Mouse (Mus musculus) lung, postnatal 0 days (tissue): ENCODE results near the gene Dcun1d4.

Experiments
- CTCF ChIP-seq: IDR thresholded peaks from 2 replicates; pipeline ENCODE4 v1.5.1; 2016; ENCODE audit warnings: antibody characterized with exemption, mild to moderate bottlenecking
- EP300 ChIP-seq: IDR thresholded peaks from 2 replicates; pipeline ENCODE4 v1.6.1; 2016; ENCODE audit warnings: antibody characterized with exemption, mild to moderate bottlenecking, control low read depth

- TF ChIP-seq CTCF (no peak), EP300 (no peak)
Observed at GRCm38 (mm10) chr5:73484016-73484615, 3.3 kb downstream of the Dcun1d4 start.
